Mouse (Mus musculus) hindbrain, postnatal 0 days (tissue): ENCODE measurements around the gene Gm8108. TPM values are rescaled to one million over a fixed set of nuclear protein-coding genes. Genes with fewer than 3 reads are reported as not detected.
"Not testable (repeated sequence)": the region's sequence is repeated elsewhere in the genome, so short reads cannot be mapped to it uniquely, and the experiment has no call there.

Experiments
- ATAC-seq: fragments of 200-750 bp; cut with Nextera tagmentation; 2 replicates; pipeline ENCODE4 v1.8.0; 2017; ENCODE audit warnings: mild to moderate bottlenecking, moderate TSS enrichment, moderate library complexity
- DNase-seq: peaks from one replicate; pipeline ENCODE4 v3.0.0-alpha.2; 2015; ENCODE audit warnings: low spot score
- H3K27ac ChIP-seq: fragments of 300-500 bp; sonication (generic); 2 replicates; pipeline ENCODE4 v1.5.1; 2014; ENCODE audit warnings: mild to moderate bottlenecking
- H3K27me3 ChIP-seq: fragments of 300-500 bp; sonication (generic); 2 replicates; pipeline ENCODE4 v1.6.1; 2014; ENCODE audit warnings: low read length, mixed read lengths; ENCODE audit not compliant: insufficient read depth
- H3K36me3 ChIP-seq: fragments of 300-500 bp; sonication (generic); 2 replicates; pipeline ENCODE4 v1.6.1; 2014; ENCODE audit warnings: low read length, mixed read lengths; ENCODE audit not compliant: insufficient read depth
- H3K4me1 ChIP-seq: fragments of 300-500 bp; sonication (generic); 2 replicates; pipeline ENCODE4 v1.6.1; 2014; ENCODE audit warnings: antibody characterized with exemption, low read length, mixed read lengths; ENCODE audit not compliant: insufficient read depth
- H3K4me2 ChIP-seq: fragments of 300-500 bp; sonication (generic); 2 replicates; pipeline ENCODE4 v1.6.1; 2014; ENCODE audit warnings: low read depth, mild to moderate bottlenecking, low read length, moderate library complexity, mixed read lengths
- H3K4me3 ChIP-seq: fragments of 300-500 bp; sonication (generic); 2 replicates; pipeline ENCODE4 v1.5.1; 2014; ENCODE audit warnings: low read length
- H3K9ac ChIP-seq: fragments of 300-500 bp; sonication (generic); replicated peaks from 2 replicates; pipeline ENCODE4 v1.6.1; 2014; ENCODE audit warnings: mild to moderate bottlenecking, low read length, moderate library complexity, mixed read lengths
- H3K9me3 ChIP-seq: fragments of 300-500 bp; sonication (generic); 2 replicates; pipeline ENCODE4 v1.6.1; 2016; ENCODE audit warnings: low read length, mixed read lengths
- WGBS: fragments of 180-500 bp; shearing (Covaris S2); extraction: QIAGEN DNeasy Blood & Tissue Kit; methylation state at CpG from one replicate; pipeline ENCODE4 v1.1.7; 2014; 5-methylcytosine and 5-hydroxymethylcytosine counted together
- polyA plus RNA-seq: library from polyadenylated mRNA; unstranded; fragments of >200 nt; fragmentation: Nextera tagmentation; extraction: Ambion mirVana; gene quantifications from 2 replicates; pipeline ENCODE4 v1.2.1, GENCODE M21; 2015
- total RNA-seq: library from RNA; depleted of rRNA; stranded (reverse); fragments of >200 nt; gene quantifications from 2 replicates; pipeline ENCODE4 v1.2.3, GENCODE M21; 2014; rRNA removed

Gm8108 gene
- total RNA-seq (0.54 and 0.89 TPM in 2 replicates), polyA plus RNA-seq (3.5 and 6.1 TPM in 2 replicates)

DNA sequence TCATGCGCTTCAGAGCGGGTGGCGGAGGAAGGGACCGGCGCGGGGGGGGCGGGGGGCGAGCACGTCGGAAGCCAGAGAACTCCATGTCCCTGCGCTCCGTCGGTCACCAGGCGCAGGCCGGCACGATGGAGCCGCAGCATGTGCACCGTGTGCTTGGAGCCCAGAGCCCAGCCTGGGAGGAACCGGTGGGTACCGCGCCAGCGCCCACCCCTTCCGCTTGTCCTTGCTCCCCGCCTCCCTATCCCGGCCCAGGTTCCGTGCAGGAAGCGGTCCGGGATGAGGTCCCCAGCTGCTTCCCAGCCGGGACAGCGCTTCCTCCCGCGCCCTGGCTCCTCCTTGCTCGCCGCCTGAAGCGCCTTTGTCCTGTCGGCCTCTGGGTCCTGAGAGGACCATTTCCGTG lies at the start of gene Gm8108:
Gene Gm8108 (plus strand): TSS at position 101 of the 400 bp plus-strand sequence.
- not testable (repeated sequence) for H3K27ac ChIP-seq, H3K4me1 ChIP-seq, H3K36me3 ChIP-seq, H3K27me3 ChIP-seq, H3K9me3 ChIP-seq, H3K9ac ChIP-seq, ATAC-seq
- peak within 1 kb of the TSS; percentile 49 for H3K4me2 ChIP-seq
- peak; percentile 1 for DNase-seq
- H3K4me3 ChIP-seq = peak within 1 kb of the TSS; percentile 36
- 2% methylated on average over 23 of the region's 37 CpGs for WGBS

DNA sequence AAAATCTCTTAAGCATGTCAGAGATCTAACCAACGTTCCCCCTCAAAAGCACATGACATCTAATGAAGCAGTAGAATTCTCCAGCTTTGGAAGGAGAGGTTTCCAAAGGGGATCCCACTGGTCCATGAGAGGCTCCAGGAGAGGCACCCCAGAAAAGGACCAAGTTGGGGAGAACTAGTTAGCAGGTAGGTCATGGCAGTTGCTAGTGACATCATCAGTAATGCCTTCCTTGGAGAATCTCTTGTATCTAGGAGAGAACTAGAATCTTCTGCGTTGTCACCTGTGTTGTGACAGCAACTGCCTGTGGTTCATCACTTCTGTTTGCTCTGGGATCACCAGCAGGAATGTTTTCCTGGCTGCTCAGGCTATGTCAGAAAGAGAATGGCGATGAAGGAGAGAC lies 26.5 kb upstream of the Gm8108 start, which contains the start of gene Gm3115:
Gene Gm3115 (plus strand): TSS at position 301 of the 400 bp plus-strand sequence.
- not testable (repeated sequence) for DNase-seq, H3K27me3 ChIP-seq

DNA sequence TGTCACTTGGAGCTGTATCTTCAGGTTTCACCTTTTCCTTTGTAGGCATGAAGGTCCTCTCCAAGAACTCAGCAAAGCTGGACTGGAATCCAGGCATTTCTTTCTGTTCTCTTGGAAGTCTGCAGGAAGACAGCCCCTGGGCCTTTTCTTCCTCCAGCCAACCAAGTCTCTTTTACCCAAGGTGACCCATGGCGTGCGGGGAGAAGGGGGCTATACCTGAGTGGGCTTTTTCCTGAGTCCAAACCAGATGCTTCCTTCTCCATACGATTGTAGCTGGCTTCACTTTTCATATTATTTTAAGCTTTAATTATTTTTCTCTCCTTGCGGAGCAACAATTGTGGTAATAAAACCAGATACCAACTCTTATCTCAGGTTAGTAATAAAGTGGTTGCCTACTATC lies 31.3 kb downstream of the Gm8108 start:
- H3K4me2 ChIP-seq, H3K4me1 ChIP-seq, H3K27me3 ChIP-seq, H3K9me3 ChIP-seq, ATAC-seq, H3K4me3 ChIP-seq, H3K9ac ChIP-seq, DNase-seq, H3K27ac ChIP-seq, H3K36me3 ChIP-seq: not testable (repeated sequence)
- WGBS = 85% methylated on average over 4 of the region's 4 CpGs

More for the DNA sequence above, 26.5 kb upstream of the Gm8108 start, which contains the start of gene Gm3115:
- H3K36me3 ChIP-seq, ATAC-seq, H3K9me3 ChIP-seq, H3K9ac ChIP-seq, H3K4me1 ChIP-seq, H3K4me3 ChIP-seq, H3K27ac ChIP-seq, H3K4me2 ChIP-seq: not testable (repeated sequence)
- 62% methylated on average over 2 of the region's 3 CpGs for WGBS

DNA sequence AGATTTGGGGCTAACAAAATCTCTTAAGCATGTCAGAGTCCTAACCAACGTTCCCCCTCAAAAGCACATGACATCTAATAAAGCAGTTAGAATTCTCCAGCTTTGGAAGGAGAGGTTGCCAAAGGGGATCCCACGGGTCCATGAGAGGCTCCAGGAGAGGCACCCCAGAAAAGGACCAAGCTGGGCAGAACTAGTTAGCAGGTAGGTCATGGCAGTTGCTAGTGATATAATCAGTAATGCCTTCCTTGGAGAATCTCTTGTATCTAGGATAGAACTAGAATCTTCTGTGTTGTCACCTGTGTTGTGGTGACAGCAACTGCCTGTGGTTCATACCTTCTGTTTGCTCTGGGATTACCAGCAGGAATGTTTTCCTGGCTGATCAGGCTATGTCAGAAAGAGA lies 54.4 kb downstream of the Gm8108 start, which contains the start of gene Gm3127:
Gene Gm3127 (plus strand): TSS at position 301 of the 400 bp plus-strand sequence.
- not testable (repeated sequence) for H3K27me3 ChIP-seq

DNA sequence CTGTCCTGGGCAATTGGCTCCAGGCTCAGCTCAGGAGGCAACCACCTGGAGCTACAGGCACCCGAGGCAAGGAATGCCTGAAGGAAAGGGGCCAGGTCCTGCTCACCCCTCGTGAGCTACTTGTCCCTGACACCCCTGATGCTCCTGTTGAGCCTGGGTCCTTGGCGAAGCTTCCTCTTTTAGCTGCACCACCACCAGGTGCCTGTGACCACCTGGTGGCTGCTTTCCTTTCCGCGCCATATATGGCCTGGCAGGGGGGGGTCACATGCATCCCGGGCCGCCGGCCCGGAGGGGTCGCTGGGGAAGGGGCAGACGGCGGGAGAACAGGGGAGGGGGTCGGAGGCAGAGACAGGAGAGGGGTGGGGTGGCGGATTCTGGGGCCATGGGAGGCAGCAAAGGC lies 71.7 kb downstream of the Gm8108 start:
- H3K27me3 ChIP-seq, ATAC-seq, H3K9ac ChIP-seq, H3K9me3 ChIP-seq, H3K4me1 ChIP-seq, H3K36me3 ChIP-seq: not testable (repeated sequence)
- Histone ChIP-seq H3K27ac (peak overlapping the region; percentile 45; the same call in 1 of the 2 replicates), H3K4me2 (peak overlapping the region; percentile 46; the same call in 1 of the 2 replicates), H3K4me3 (peak overlapping the region; percentile 33)
- peak; percentile 2 for DNase-seq
- 7% methylated on average over 12 of the region's 14 CpGs for WGBS

More for the DNA sequence above, 54.4 kb downstream of the Gm8108 start, which contains the start of gene Gm3127:
- H3K4me1 ChIP-seq, H3K4me3 ChIP-seq, DNase-seq, H3K9ac ChIP-seq, H3K9me3 ChIP-seq, ATAC-seq, H3K4me2 ChIP-seq, H3K36me3 ChIP-seq, H3K27ac ChIP-seq: not testable (repeated sequence)
- no CpG with 5 or more reads among the region's 2 CpGs for WGBS

Other genes with a start within 250 kb of the Gm8108 start
- not detected in 2 replicates for gene Gm2916, start 226.4 kb upstream of the Gm8108 start, total RNA-seq
- not detected in 2 replicates for gene Gm2916, start 226.4 kb upstream of the Gm8108 start, polyA plus RNA-seq
- not detected in 2 replicates for gene Gm3029, start 178.8 kb upstream of the Gm8108 start, total RNA-seq
- gene Gm3029, start 178.8 kb upstream of the Gm8108 start, polyA plus RNA-seq = 0.19 TPM in 1 of 2 replicates, not detected in the other
- gene Gm3095, start 147.0 kb upstream of the Gm8108 start, total RNA-seq = 1.0 and 1.2 TPM in 2 replicates
- gene Gm3095, start 147.0 kb upstream of the Gm8108 start, polyA plus RNA-seq = 0.90 and 1.6 TPM in 2 replicates
- gene Gm3099, start 112.1 kb upstream of the Gm8108 start, total RNA-seq = not detected in 2 replicates
- gene Gm3099, start 112.1 kb upstream of the Gm8108 start, polyA plus RNA-seq = not detected in 2 replicates
- 1.7 and 1.9 TPM in 2 replicates for gene Gm5796, start 86.6 kb upstream of the Gm8108 start, total RNA-seq
- gene Gm5796, start 86.6 kb upstream of the Gm8108 start, polyA plus RNA-seq = 2.2 and 4.7 TPM in 2 replicates
- not detected in 2 replicates for gene Gm3115, start 26.4 kb upstream of the Gm8108 start, total RNA-seq
- not detected in 2 replicates for gene Gm3115, start 26.4 kb upstream of the Gm8108 start, polyA plus RNA-seq
- gene Gm3127, start 54.5 kb downstream of the Gm8108 start, total RNA-seq = not detected in 2 replicates
- not detected in 2 replicates for gene Gm3127, start 54.5 kb downstream of the Gm8108 start, polyA plus RNA-seq
- 3.9 and 5.5 TPM in 2 replicates for gene Gm2974, start 72.0 kb downstream of the Gm8108 start, total RNA-seq
- gene Gm2974, start 72.0 kb downstream of the Gm8108 start, polyA plus RNA-seq = 5.3 and 8.9 TPM in 2 replicates
- gene Gm3138, start 139.1 kb downstream of the Gm8108 start, total RNA-seq = not detected in 2 replicates
- not detected in 2 replicates for gene Gm3138, start 139.1 kb downstream of the Gm8108 start, polyA plus RNA-seq
- not detected in 2 replicates for gene Gm3149, start 206.8 kb downstream of the Gm8108 start, total RNA-seq
- gene Gm3149, start 206.8 kb downstream of the Gm8108 start, polyA plus RNA-seq = not detected in 2 replicates
- 2.8 and 4.2 TPM in 2 replicates for gene 2610042L04Rik, start 224.2 kb downstream of the Gm8108 start, total RNA-seq
- 4.9 and 7.0 TPM in 2 replicates for gene 2610042L04Rik, start 224.2 kb downstream of the Gm8108 start, polyA plus RNA-seq